Mouse (Mus musculus) ES-E14 (cell line): ENCODE results near the gene Srpk1. TPM values are rescaled to one million over a fixed set of nuclear protein-coding genes. Genes with fewer than 3 reads are reported as not detected.

ENCODE experiments used
- DNase-seq: peaks from one replicate; pipeline ENCODE4 v3.0.0-alpha.2; 2013; ENCODE audit warnings: low read depth, low spot score
- H3K27ac ChIP-seq: 2 replicates; pipeline ENCODE4 v1.5.1; 2012; ENCODE audit warnings: low read depth, mild to moderate bottlenecking, low read length, moderate library complexity, mixed read lengths; ENCODE audit not compliant: poor library complexity, insufficient read depth, severe bottlenecking
- H3K36me3 ChIP-seq: 2 replicates; pipeline ENCODE4 v1.6.1; 2012; ENCODE audit warnings: mild to moderate bottlenecking, low read length, moderate library complexity, mixed read lengths; ENCODE audit not compliant: control insufficient read depth, poor library complexity, insufficient read depth, severe bottlenecking
- H3K4me1 ChIP-seq, 2 experiments: fragments of 150-350 bp in 1 of 2; sonication (generic) in 1 of 2; 2 replicates each; pipeline ENCODE4 v1.6.1; 2012; ENCODE audit warnings: low read length in 2 of 2, mild to moderate bottlenecking in 1 of 2, mixed read lengths in 1 of 2; ENCODE audit not compliant: control insufficient read depth in 2 of 2, insufficient read depth in 2 of 2, poor library complexity in 1 of 2
- H3K4me3 ChIP-seq, 2 experiments: fragments of 150-350 bp in 1 of 2; sonication (generic) in 1 of 2; 2 replicates each; pipeline ENCODE4 v1.5.1; 2012; ENCODE audit warnings: low read length in 2 of 2, low read depth in 1 of 2, mild to moderate bottlenecking in 1 of 2, mixed read lengths in 1 of 2; ENCODE audit not compliant: insufficient read depth in 1 of 2, poor library complexity in 1 of 2, severe bottlenecking in 1 of 2
- H3K9ac ChIP-seq: 2 replicates; pipeline ENCODE4 v1.6.1; 2012; ENCODE audit warnings: low read depth, mild to moderate bottlenecking, low read length, mixed read lengths; ENCODE audit not compliant: poor library complexity, insufficient read depth, severe bottlenecking
- H3K9me3 ChIP-seq: fragments of 150-350 bp; sonication (generic); 2 replicates; pipeline ENCODE4 v1.6.1; 2012; ENCODE audit warnings: low read depth, mild to moderate bottlenecking, low read length; ENCODE audit not compliant: control insufficient read depth, insufficient read depth
- CHD2 ChIP-seq: IDR thresholded peaks from 2 replicates; pipeline ENCODE4 v1.6.1; 2014; ENCODE audit warnings: mild to moderate bottlenecking, low read depth, low read length, inconsistent platforms
- HCFC1 ChIP-seq: IDR thresholded peaks from 2 replicates; pipeline ENCODE4 v1.6.1; 2012; ENCODE audit warnings: low read length, inconsistent platforms, borderline replicate concordance; ENCODE audit not compliant: insufficient read depth
- MAFK ChIP-seq: IDR thresholded peaks from 2 replicates; pipeline ENCODE4 v1.6.1; 2014; ENCODE audit warnings: mild to moderate bottlenecking, low read depth, low read length, inconsistent platforms; ENCODE audit not compliant: insufficient read depth
- ZC3H11A ChIP-seq: IDR thresholded peaks from 2 replicates; pipeline ENCODE4 v1.6.1; 2012; ENCODE audit warnings: low read depth, mild to moderate bottlenecking, inconsistent platforms, low read length, borderline replicate concordance
- ZNF384 ChIP-seq: IDR thresholded peaks from 2 replicates; pipeline ENCODE4 v1.6.1; 2012; ENCODE audit warnings: low read depth, low read length, inconsistent platforms
- in situ Hi-C, 2 experiments: fragments of 600-800 bp; cut with MboI; formaldehyde crosslinking; loops; one replicate each; pipeline ENCODE4 v1.15.1; 2025; ENCODE audit warnings: low sequenced_read_pairs in 2 of 2, inconsistent platforms in 1 of 2; ENCODE audit not compliant: unreplicated experiment in 2 of 2
- total RNA-seq: library from RNA; depleted of rRNA; stranded (reverse); fragments of 300-350 nt; gene quantifications from 2 replicates; pipeline ENCODE4 v1.2.3, GENCODE M21; 2012; rRNA removed

The Srpk1 gene
- total RNA-seq: 103 and 115 TPM in 2 replicates

- Histone ChIP-seq H3K4me3 (peak within 1 kb of the TSS; percentile 82 to 86), H3K9me3 (no peaks in the 10 kb centered on the region), H3K27ac (peak within 1 kb of the TSS; percentile 70), H3K4me1 (peaks cover 7 to 12% of the 10 kb centered on the region in 2 experiments; a peak in 3 of 4 replicates), H3K9ac (peak within 1 kb of the TSS; percentile 85), H3K36me3 (peaks cover 12% of the 10 kb centered on the region)
- TF ChIP-seq HCFC1 (peak; percentile 64; the same call in 1 of the 2 replicates), ZC3H11A (no peak)
- in situ Hi-C loops: no loop called here
- DNase-seq: peak; percentile 80
Observed at GRCm38 (mm10) chr17:28622300-28622759, at the start of gene Srpk1. TSS of gene Srpk1 (minus strand) at chr17:28622709.

- Histone ChIP-seq H3K36me3 (no peaks in the 10 kb centered on the region), H3K9me3 (no peaks in the 10 kb centered on the region), H3K4me3 (no peak overlapping the region), H3K9ac (no peak overlapping the region), H3K4me1 (no peaks in the 10 kb centered on the region), H3K27ac (no peak overlapping the region)
- in situ Hi-C loops: no loop called here
- TF ChIP-seq ZC3H11A (no peak), HCFC1 (no peak), ZNF384 (no peak), MAFK (no peak), CHD2 (no peak)
- no peak for DNase-seq
Observed at GRCm38 (mm10) chr17:28659564-28659963, 37.1 kb upstream of the Srpk1 start.

- TF ChIP-seq CHD2 (no peak), HCFC1 (no peak), ZC3H11A (no peak), MAFK (no peak), ZNF384 (no peak)
- H3K27ac ChIP-seq: no peak overlapping the region
- H3K4me1 ChIP-seq: no peaks in the 10 kb centered on the region
- no peak overlapping the region for H3K4me3 ChIP-seq
- DNase-seq: no peak
- H3K9ac ChIP-seq: no peak overlapping the region
- no peaks in the 10 kb centered on the region for H3K9me3 ChIP-seq
- in situ Hi-C loops: no loop called here
- no peaks in the 10 kb centered on the region for H3K36me3 ChIP-seq
Observed at GRCm38 (mm10) chr17:28657936-28658335, 35.4 kb upstream of the Srpk1 start.

- no peak for DNase-seq
- Histone ChIP-seq H3K4me3 (no peak overlapping the region), H3K9ac (no peak overlapping the region), H3K9me3 (no peaks in the 10 kb centered on the region), H3K27ac (no peak overlapping the region), H3K36me3 (no peaks in the 10 kb centered on the region), H3K4me1 (no peaks in the 10 kb centered on the region)
- no peak for TF ChIP-seq MAFK
- TF ChIP-seq CHD2: no peak
- no peak for TF ChIP-seq ZC3H11A
- TF ChIP-seq HCFC1: no peak
- no peak for TF ChIP-seq ZNF384
- in situ Hi-C loops: no loop called here
Observed at GRCm38 (mm10) chr17:28650268-28650667, 27.8 kb upstream of the Srpk1 start.
